Mouse (Mus musculus): ENCODE measurements around the gene Hikeshi. TPM values are rescaled to one million over a fixed set of nuclear protein-coding genes. Genes with fewer than 3 reads are reported as not detected.
A peak's percentile ranks its signal among the peaks of the same experiment; 100 is the strongest.

Gene Hikeshi
- polyA plus RNA-seq (2015; fragmentation: Nextera tagmentation; extraction: Ambion mirVana), result 46.7 and 56.6 TPM in 2 replicates

- Histone ChIP-seq H3K27ac (replicated peaks) (peak within 1 kb of the TSS; percentile 74), H3K27me3 (no peaks in the 10 kb centered on the region), H3K36me3 (replicated peaks) (no peaks in the 10 kb centered on the region), H3K9ac (peak within 1 kb of the TSS; percentile 75), H3K4me3 (replicated peaks) (peak within 1 kb of the TSS; percentile 85), H3K4me1 (replicated peaks) (peaks cover 24% of the 10 kb centered on the region), H3K9me3 (replicated peaks) (no peaks in the 10 kb centered on the region), H3K4me2 (peak within 1 kb of the TSS; percentile 82)
- under 1% methylated on average over 45 of the region's 45 CpGs for WGBS (ENCODE audit: insufficient replicate concordance)
- peak; percentile 100 for ATAC-seq (ENCODE audit: insufficient read depth)
Observed at GRCm38 (mm10) chr7:89940571-89941463, at the start of gene Hikeshi. Hikeshi (minus strand) TSS chr7:89941204.

GRCm38 (mm10) chr7:89984421-89984820 is 43.4 kb upstream of the Hikeshi start:
- no peak for ATAC-seq (ENCODE audit: insufficient read depth)
- no peaks in the 10 kb centered on the region for H3K9me3 ChIP-seq (replicated peaks)
- no peak overlapping the region for H3K9ac ChIP-seq
- H3K4me3 ChIP-seq (replicated peaks), result no peak overlapping the region
- H3K27me3 ChIP-seq, result no peaks in the 10 kb centered on the region
- no peak overlapping the region for H3K4me2 ChIP-seq
- no peaks in the 10 kb centered on the region for H3K36me3 ChIP-seq (replicated peaks)
- H3K27ac ChIP-seq (replicated peaks), result no peak overlapping the region
- peaks cover 15% of the 10 kb centered on the region for H3K4me1 ChIP-seq (replicated peaks)

- no peak overlapping the region for H3K27ac ChIP-seq (replicated peaks)
- H3K9me3 ChIP-seq (replicated peaks), result no peaks in the 10 kb centered on the region
- WGBS (ENCODE audit: insufficient replicate concordance), result 78% methylated on average over 2 of the region's 2 CpGs
- no peak overlapping the region for H3K4me2 ChIP-seq
- ATAC-seq (ENCODE audit: insufficient read depth), result no peak
- peaks cover 23% of the 10 kb centered on the region for H3K4me1 ChIP-seq (replicated peaks)
- no peaks in the 10 kb centered on the region for H3K27me3 ChIP-seq
- no peak overlapping the region for H3K4me3 ChIP-seq (replicated peaks)
- H3K36me3 ChIP-seq (replicated peaks), result no peaks in the 10 kb centered on the region
- H3K9ac ChIP-seq, result no peak overlapping the region
Observed at GRCm38 (mm10) chr7:89983441-89983840, 42.4 kb upstream of the Hikeshi start.

GRCm38 (mm10) chr7:89981557-89981956 is 40.6 kb upstream of the Hikeshi start:
- Histone ChIP-seq H3K27ac (replicated peaks) (peak overlapping the region; percentile 99), H3K4me1 (replicated peaks) (peaks cover 31% of the 10 kb centered on the region), H3K9ac (peak overlapping the region; percentile 96), H3K4me2 (peak overlapping the region; percentile 92), H3K4me3 (replicated peaks) (peak overlapping the region; percentile 99), H3K27me3 (no peaks in the 10 kb centered on the region), H3K9me3 (replicated peaks) (no peaks in the 10 kb centered on the region), H3K36me3 (replicated peaks) (peaks cover 6% of the 10 kb centered on the region)
- no peak for ATAC-seq (ENCODE audit: insufficient read depth)
- 9% methylated on average over 10 of the region's 10 CpGs for WGBS (ENCODE audit: insufficient replicate concordance)

- Histone ChIP-seq H3K27ac (replicated peaks) (peak within 1 kb of the TSS; percentile 99), H3K9me3 (replicated peaks) (no peaks in the 10 kb centered on the region), H3K4me3 (replicated peaks) (peak within 1 kb of the TSS; percentile 99), H3K36me3 (replicated peaks) (peaks cover 12% of the 10 kb centered on the region), H3K9ac (peak within 1 kb of the TSS; percentile 96), H3K27me3 (no peaks in the 10 kb centered on the region), H3K4me2 (peak within 1 kb of the TSS; percentile 92), H3K4me1 (replicated peaks) (peaks cover 31% of the 10 kb centered on the region)
- ATAC-seq (ENCODE audit: insufficient read depth), result peak; percentile 87
- WGBS (ENCODE audit: insufficient replicate concordance), result under 1% methylated on average over 87 of the region's 87 CpGs
Observed at GRCm38 (mm10) chr7:89980485-89981422, 39.8 kb upstream of the Hikeshi start, which contains the start of gene Eed. Eed (minus strand) TSS chr7:89980983.

- H3K4me2 ChIP-seq, result peak overlapping the region; percentile 92
- no peaks in the 10 kb centered on the region for H3K9me3 ChIP-seq (replicated peaks)
- WGBS (ENCODE audit: insufficient replicate concordance), result under 1% methylated on average over 31 of the region's 31 CpGs
Observed at GRCm38 (mm10) chr7:89980133-89980484, 39.1 kb upstream of the Hikeshi start.

GRCm38 (mm10) chr7:89979432-89980130 is 38.6 kb upstream of the Hikeshi start:
- H3K27me3 ChIP-seq, result no peaks in the 10 kb centered on the region
- H3K27ac ChIP-seq (replicated peaks), result peak overlapping the region; percentile 99
- H3K4me2 ChIP-seq, result peak overlapping the region; percentile 92
- ATAC-seq (ENCODE audit: insufficient read depth), result 0 out of 2 replicates have a peak, but pooled peaks have one; percentile 4
- H3K9ac ChIP-seq, result peak overlapping the region; percentile 96
- peaks cover 31% of the 10 kb centered on the region for H3K4me1 ChIP-seq (replicated peaks)
- no peaks in the 10 kb centered on the region for H3K9me3 ChIP-seq (replicated peaks)
- peaks cover 22% of the 10 kb centered on the region for H3K36me3 ChIP-seq (replicated peaks)
- H3K4me3 ChIP-seq (replicated peaks), result peak overlapping the region; percentile 99
- 3% methylated on average over 23 of the region's 23 CpGs for WGBS (ENCODE audit: insufficient replicate concordance)

More at GRCm38 (mm10) chr7:89980133-89980484, 39.1 kb upstream of the Hikeshi start:
- H3K4me3 ChIP-seq (replicated peaks), result peak overlapping the region; percentile 99
- H3K9ac ChIP-seq, result peak overlapping the region; percentile 96
- H3K27ac ChIP-seq (replicated peaks), result peak overlapping the region; percentile 99
- no peaks in the 10 kb centered on the region for H3K27me3 ChIP-seq
- peaks cover 31% of the 10 kb centered on the region for H3K4me1 ChIP-seq (replicated peaks)
- H3K36me3 ChIP-seq (replicated peaks), result peaks cover 18% of the 10 kb centered on the region
- peak; percentile 45 for ATAC-seq (ENCODE audit: insufficient read depth)

GRCm38 (mm10) chr7:89976796-89977195 is 35.8 kb upstream of the Hikeshi start:
- peaks cover 23% of the 10 kb centered on the region for H3K4me1 ChIP-seq (replicated peaks)
- no peak overlapping the region for H3K9ac ChIP-seq
- H3K9me3 ChIP-seq (replicated peaks), result no peaks in the 10 kb centered on the region
- peaks cover 49% of the 10 kb centered on the region for H3K36me3 ChIP-seq (replicated peaks)
- no peak overlapping the region for H3K4me2 ChIP-seq
- no peaks in the 10 kb centered on the region for H3K27me3 ChIP-seq
- WGBS (ENCODE audit: insufficient replicate concordance), result 89% methylated on average over 7 of the region's 7 CpGs
- no peak overlapping the region for H3K4me3 ChIP-seq (replicated peaks)
- H3K27ac ChIP-seq (replicated peaks), result no peak overlapping the region
- no peak for ATAC-seq (ENCODE audit: insufficient read depth)

- no peaks in the 10 kb centered on the region for H3K27me3 ChIP-seq
- peaks cover 58% of the 10 kb centered on the region for H3K36me3 ChIP-seq (replicated peaks)
- H3K9me3 ChIP-seq (replicated peaks), result no peaks in the 10 kb centered on the region
- 79% methylated on average over 1 of the region's 1 CpGs for WGBS (ENCODE audit: insufficient replicate concordance)
- no peak overlapping the region for H3K9ac ChIP-seq
- no peak overlapping the region for H3K27ac ChIP-seq (replicated peaks)
- H3K4me3 ChIP-seq (replicated peaks), result no peak overlapping the region
- no peak overlapping the region for H3K4me2 ChIP-seq
- peaks cover 17% of the 10 kb centered on the region for H3K4me1 ChIP-seq (replicated peaks)
- no peak for ATAC-seq (ENCODE audit: insufficient read depth)
Observed at GRCm38 (mm10) chr7:89975571-89975970, 34.6 kb upstream of the Hikeshi start.

GRCm38 (mm10) chr7:89967235-89967634 is 26.2 kb upstream of the Hikeshi start:
- no peak for ATAC-seq (ENCODE audit: insufficient read depth)
- H3K36me3 ChIP-seq (replicated peaks), result peaks cover 87% of the 10 kb centered on the region
- no peak overlapping the region for H3K9ac ChIP-seq
- H3K4me3 ChIP-seq (replicated peaks), result no peak overlapping the region
- no peak overlapping the region for H3K4me2 ChIP-seq
- H3K4me1 ChIP-seq (replicated peaks), result peaks cover 16% of the 10 kb centered on the region
- no peaks in the 10 kb centered on the region for H3K9me3 ChIP-seq (replicated peaks)
- H3K27me3 ChIP-seq, result no peaks in the 10 kb centered on the region
- WGBS (ENCODE audit: insufficient replicate concordance), result 56% methylated on average over 2 of the region's 2 CpGs
- H3K27ac ChIP-seq (replicated peaks), result no peak overlapping the region
